Mouse (Mus musculus): ENCODE results near the gene Dcst1.

- TF ChIP-seq POLR2A (IDR thresholded peaks at IDR 0.05; ENCODE audit: control insufficient read depth, low read depth, low read length) (no peak), CTCF (IDR thresholded peaks at IDR 0.05; ENCODE audit: control insufficient read depth, insufficient read depth, insufficient replicate concordance, low read depth, low read length) (no peak)
These were observed 29.2 kb upstream of the Dcst1 start, which contains the start of gene Zbtb7b for GRCm38 (mm10) chr3:89394006-89394893.
